Mouse (Mus musculus): ENCODE measurements around the gene Gab1. TPM values are rescaled to one million over a fixed set of nuclear protein-coding genes. Genes with fewer than 3 reads are reported as not detected.

Gab1 gene
- polyA plus RNA-seq, 1 experiment from 2014 or later = 13.1 TPM

Other genes with a start within 250 kb of the Gab1 start
- gene Smarca5, start 141.0 kb downstream of the Gab1 start, polyA plus RNA-seq (2016; fragmentation: Nextera tagmentation; extraction: Ambion mirVana) = 98.2 and 104 TPM in 2 replicates
- 19.3 and 20.7 TPM in 2 replicates for gene Usp38, start 134.4 kb upstream of the Gab1 start, polyA plus RNA-seq (2016; fragmentation: Nextera tagmentation; extraction: Ambion mirVana)

All from liver, embryonic 12.5 days (tissue).